Mouse (Mus musculus) layer of hippocampus, adult 9-10 months (tissue): ENCODE data around the gene Chrna9.

Experiments
- DNase-seq: peaks from one replicate; pipeline ENCODE4 v3.0.0; 2022; ENCODE audit warnings: low spot score

Gene Chrna9

GRCm38 (mm10) chr5:66015449-66015961, 80.8 kb downstream of the Chrna9 start:
- DNase-seq: no peak

DNA sequence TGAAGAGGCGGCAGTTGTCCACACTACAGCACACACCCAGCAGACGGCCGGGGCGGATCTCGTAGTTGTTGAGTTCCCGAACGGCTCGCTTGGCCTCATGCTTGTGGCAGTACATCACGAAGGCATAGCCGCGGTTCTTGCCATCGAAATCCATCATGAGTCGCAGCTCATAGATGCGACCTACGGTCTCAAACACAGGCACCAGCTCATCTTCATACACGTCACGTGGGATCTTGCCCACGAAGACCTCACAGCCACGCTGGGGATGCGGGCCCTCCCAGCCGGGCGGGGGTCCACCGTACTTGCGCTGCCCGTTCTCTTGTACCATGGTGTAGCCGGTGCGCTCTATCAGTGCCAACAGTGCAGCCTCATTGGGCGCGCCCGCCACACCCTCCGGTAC, 92.1 kb downstream of the Chrna9 start:
- no peak for DNase-seq
